Comparison of ENCODE assay signal across 21 mouse cellular contexts in the genomic region with DNA sequence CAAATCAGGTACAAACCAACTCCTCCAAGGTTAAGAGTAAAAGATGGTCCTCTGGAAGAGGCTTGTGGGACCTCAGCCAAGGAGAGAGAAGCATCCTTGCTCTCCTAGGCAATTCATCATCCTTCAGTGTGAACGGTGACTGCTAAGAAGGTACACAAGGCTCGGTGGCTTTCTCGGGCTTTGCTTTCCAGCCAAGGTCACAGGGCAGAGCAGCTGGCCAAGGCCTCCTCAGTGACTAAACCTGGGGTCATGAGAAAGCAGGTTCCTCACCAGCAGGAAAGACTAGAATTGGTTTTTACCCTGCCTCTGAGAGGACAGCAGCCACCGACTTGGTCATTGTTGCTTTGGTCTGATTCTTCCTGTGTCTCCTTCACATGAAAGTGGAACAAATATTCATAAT.
DNase-seq lines count a peak whose midpoint lies in the region; ATAC-seq and TF ChIP-seq lines count a peak whose summit lies in the region.
"Had no signal": no experiment of that assay in that cellular context is flagged by ENCODE, and none has a peak within 500 bp of the region (broad histone marks: within the 10 kb centered on the region; RNA-seq: fewer than 3 reads in every experiment).

No protein-coding gene starts in this region.

- H3K9me3 ChIP-seq in hindbrain, embryonic 10.5 days = no peaks in the 10 kb centered on the region
- no peaks in the 10 kb centered on the region for H3K9me3 ChIP-seq in hindbrain, embryonic 14.5 days (ENCODE audit: control insufficient read depth, low read length)
- H3K9me3 ChIP-seq in embryonic facial prominence, embryonic 12.5 days = no peaks in the 10 kb centered on the region; the same call in 1 of the 2 replicates
- H3K9me3 ChIP-seq in limb, embryonic 14.5 days (ENCODE audit: control insufficient read depth, low read length) = no peaks in the 10 kb centered on the region
- no peaks in the 10 kb centered on the region for H3K9me3 ChIP-seq in intestine, postnatal 0 days (ENCODE audit: control insufficient read depth)
- H3K9me3 ChIP-seq: forebrain, embryonic 13.5 days; lung, embryonic 15.5 days; midbrain, embryonic 12.5 days; neural tube, embryonic 13.5 days had no signal

- no peaks in the 10 kb centered on the region for H3K27me3 ChIP-seq in hindbrain, embryonic 10.5 days (ENCODE audit: insufficient read depth, poor library complexity, severe bottlenecking)
- no peaks in the 10 kb centered on the region for H3K27me3 ChIP-seq in hindbrain, embryonic 14.5 days (ENCODE audit: control insufficient read depth, insufficient read depth, low read length)
- H3K27me3 ChIP-seq in embryonic facial prominence, embryonic 12.5 days = no peaks in the 10 kb centered on the region
- H3K27me3 ChIP-seq in limb, embryonic 14.5 days (ENCODE audit: control insufficient read depth, insufficient read depth, low read length) = no peaks in the 10 kb centered on the region
- no peaks in the 10 kb centered on the region for H3K27me3 ChIP-seq in intestine, postnatal 0 days (replicated peaks; ENCODE audit: control insufficient read depth, insufficient read depth, low read length)
- H3K27me3 ChIP-seq: forebrain, embryonic 13.5 days; heart, embryonic 12.5 days; lung, embryonic 15.5 days; midbrain, embryonic 12.5 days; neural tube, embryonic 13.5 days had no signal

- no peak for DNase-seq in hindbrain, embryonic 10.5 days (ENCODE audit: low spot score)
- no peak for DNase-seq in hindbrain, embryonic 14.5 days (ENCODE audit: low spot score)
- peak; percentile 58 for DNase-seq in adrenal gland, postnatal 14 days
- DNase-seq in limb, embryonic 14.5 days (ENCODE audit: low spot score) = no peak
- DNase-seq in layer of hippocampus, adult 11-12 months (ENCODE audit: low spot score) = no peak
- DNase-seq: cerebellum, adult 2 months; cerebellum, postnatal 14 days; kidney, adult 2 months; kidney, postnatal 36 days; thymus, adult 2 months had no signal

- WGBS in hindbrain, embryonic 10.5 days = 79% methylated on average over 4 of the region's 4 CpGs
- 74% methylated on average over 4 of the region's 4 CpGs for WGBS in hindbrain, embryonic 14.5 days
- 79% methylated on average over 4 of the region's 4 CpGs for WGBS in embryonic facial prominence, embryonic 12.5 days
- WGBS in limb, embryonic 14.5 days = 74% methylated on average over 4 of the region's 4 CpGs
- 52% methylated on average over 4 of the region's 4 CpGs for WGBS in intestine, postnatal 0 days

- no peak for ATAC-seq in hindbrain, embryonic 14.5 days (ENCODE audit: low FRiP score)
- no peak for ATAC-seq in embryonic facial prominence, embryonic 12.5 days (ENCODE audit: insufficient number of reproducible peaks, insufficient read depth, low FRiP score, low TSS enrichment)
- no peak for ATAC-seq in limb, embryonic 14.5 days (ENCODE audit: low FRiP score, low read depth)
- no peak for ATAC-seq in intestine, postnatal 0 days
- ATAC-seq: CD4-positive, CD25-positive, alpha-beta regulatory T cell, adult 4 months; forebrain, embryonic 13.5 days; hindbrain, embryonic 16.5 days had no signal

- H3K9ac ChIP-seq in hindbrain, embryonic 14.5 days = no peak overlapping the region
- H3K9ac ChIP-seq in embryonic facial prominence, embryonic 12.5 days = no peak overlapping the region
- H3K9ac ChIP-seq in limb, embryonic 14.5 days (ENCODE audit: low read depth, low read length, severe bottlenecking) = no peak overlapping the region
- no peak overlapping the region for H3K9ac ChIP-seq in intestine, postnatal 0 days (ENCODE audit: low read depth, low read length)
- H3K9ac ChIP-seq: forebrain, embryonic 13.5 days; heart, embryonic 12.5 days; lung, embryonic 15.5 days; midbrain, embryonic 12.5 days; neural tube, embryonic 13.5 days had no signal

- no peak overlapping the region for H3K4me2 ChIP-seq in hindbrain, embryonic 14.5 days (replicated peaks)
- H3K4me2 ChIP-seq in embryonic facial prominence, embryonic 12.5 days (replicated peaks) = no peak overlapping the region
- no peak overlapping the region for H3K4me2 ChIP-seq in limb, embryonic 14.5 days (replicated peaks; ENCODE audit: low read depth, low read length, severe bottlenecking)
- H3K4me2 ChIP-seq in intestine, postnatal 0 days (replicated peaks; ENCODE audit: low read depth) = no peak overlapping the region
- H3K4me2 ChIP-seq: forebrain, embryonic 13.5 days; heart, embryonic 12.5 days; liver, embryonic 11.5 days; lung, embryonic 15.5 days; midbrain, embryonic 12.5 days; neural tube, embryonic 13.5 days had no signal

- H3K4me3 ChIP-seq in hindbrain, embryonic 10.5 days = no peak overlapping the region
- no peak overlapping the region for H3K4me3 ChIP-seq in hindbrain, embryonic 14.5 days (replicated peaks; ENCODE audit: low read length)
- H3K4me3 ChIP-seq in embryonic facial prominence, embryonic 12.5 days = no peak overlapping the region
- no peak overlapping the region for H3K4me3 ChIP-seq in limb, embryonic 14.5 days (replicated peaks; ENCODE audit: low read length)
- H3K4me3 ChIP-seq in intestine, postnatal 0 days (ENCODE audit: low read depth, low read length) = no peak overlapping the region
- H3K4me3 ChIP-seq: forebrain, embryonic 13.5 days; heart, adult 2 months; heart, embryonic 12.5 days; lung, embryonic 15.5 days; midbrain, embryonic 12.5 days; neural tube, embryonic 13.5 days had no signal

- no peaks in the 10 kb centered on the region for H3K36me3 ChIP-seq in hindbrain, embryonic 10.5 days
- no peaks in the 10 kb centered on the region for H3K36me3 ChIP-seq in hindbrain, embryonic 14.5 days (replicated peaks; ENCODE audit: control insufficient read depth, insufficient read depth)
- H3K36me3 ChIP-seq in embryonic facial prominence, embryonic 12.5 days = no peaks in the 10 kb centered on the region
- H3K36me3 ChIP-seq in limb, embryonic 14.5 days (ENCODE audit: control insufficient read depth, insufficient read depth, low read length) = no peaks in the 10 kb centered on the region
- no peaks in the 10 kb centered on the region for H3K36me3 ChIP-seq in intestine, postnatal 0 days (ENCODE audit: control insufficient read depth, insufficient read depth)
- H3K36me3 ChIP-seq: heart, embryonic 12.5 days; lung, embryonic 15.5 days; midbrain, embryonic 12.5 days; neural tube, embryonic 13.5 days had no signal

- H3K27ac ChIP-seq in hindbrain, embryonic 10.5 days = 0 out of 2 replicates have a peak overlapping the region, but pooled peaks have one; percentile 9
- H3K27ac ChIP-seq in hindbrain, embryonic 14.5 days = no peak overlapping the region
- peak overlapping the region; percentile 24; the same call in 1 of the 2 replicates for H3K27ac ChIP-seq in embryonic facial prominence, embryonic 12.5 days
- peak overlapping the region; percentile 26; the same call in 1 of the 2 replicates for H3K27ac ChIP-seq in limb, embryonic 14.5 days (replicated peaks; ENCODE audit: low read depth, low read length)
- no peak overlapping the region for H3K27ac ChIP-seq in intestine, postnatal 0 days (ENCODE audit: low read depth, low read length)
- H3K27ac ChIP-seq: forebrain, embryonic 13.5 days; heart, adult 2 months; lung, embryonic 15.5 days; midbrain, embryonic 12.5 days; neural tube, embryonic 13.5 days had no signal

- H3K4me1 ChIP-seq in hindbrain, embryonic 10.5 days (replicated peaks) = peaks cover 3% of the 10 kb centered on the region
- no peaks in the 10 kb centered on the region for H3K4me1 ChIP-seq in hindbrain, embryonic 14.5 days (replicated peaks; ENCODE audit: control insufficient read depth, insufficient read depth, low read length)
- H3K4me1 ChIP-seq in embryonic facial prominence, embryonic 12.5 days = peaks cover 10% of the 10 kb centered on the region
- H3K4me1 ChIP-seq in limb, embryonic 14.5 days (ENCODE audit: control insufficient read depth, insufficient read depth, low read length) = 0 out of 2 replicates have a peak, but pooled peaks cover 5% of the 10 kb centered on the region
- H3K4me1 ChIP-seq in intestine, postnatal 0 days (replicated peaks; ENCODE audit: control insufficient read depth, insufficient read depth, low read length) = no peaks in the 10 kb centered on the region
- H3K4me1 ChIP-seq: forebrain, embryonic 13.5 days; heart, embryonic 12.5 days; midbrain, embryonic 12.5 days had no signal

- no peak for TF ChIP-seq CTCF in intestine, postnatal 0 days (IDR thresholded peaks at IDR 0.05; ENCODE audit: low read depth)

- TF ChIP-seq POLR2A in limb, embryonic 14.5 days (IDR thresholded peaks at IDR 0.05; ENCODE audit: borderline replicate concordance, extremely low read depth, insufficient read depth, insufficient read length) = no peak

Comparison
In these comparisons a context has a peak if more than half of its experiments do, and no peak if none do; other contexts are left out.
1. H3K27ac ChIP-seq: peak in hindbrain, embryonic 10.5 days (single experiment), embryonic facial prominence, embryonic 12.5 days (single experiment) and limb, embryonic 14.5 days (single experiment); none in hindbrain, embryonic 14.5 days (single experiment) and intestine, postnatal 0 days (single experiment).